Mouse (Mus musculus): ENCODE data around the gene Ak7. TPM values are rescaled to one million over a fixed set of nuclear protein-coding genes. Genes with fewer than 3 reads are reported as not detected.
A peak's percentile ranks its signal among the peaks of the same experiment; 100 is the strongest.

Ak7 gene
- polyA plus RNA-seq, 1 experiment from 2014 or later, result 0.70 TPM

- ATAC-seq, result no peak
- no peak overlapping the region for H3K9ac ChIP-seq
- 71% methylated on average over 7 of the region's 7 CpGs for WGBS
Measured at GRCm38 (mm10) chr12:105774871-105775270, 69.1 kb downstream of the Ak7 start.

GRCm38 (mm10) chr12:105777651-105778050, 71.9 kb downstream of the Ak7 start:
- no peaks in the 10 kb centered on the region for H3K4me1 ChIP-seq (replicated peaks)
- no peak overlapping the region for H3K27ac ChIP-seq
- no peaks in the 10 kb centered on the region for H3K36me3 ChIP-seq
- no peak overlapping the region for H3K4me3 ChIP-seq (replicated peaks)
- no peaks in the 10 kb centered on the region for H3K27me3 ChIP-seq (replicated peaks)
- H3K4me2 ChIP-seq (replicated peaks), result no peak overlapping the region
- H3K9me3 ChIP-seq, result no peaks in the 10 kb centered on the region
- no peak for ATAC-seq
- WGBS, result 91% methylated on average over 4 of the region's 4 CpGs
- H3K9ac ChIP-seq, result no peak overlapping the region

More at GRCm38 (mm10) chr12:105774871-105775270, 69.1 kb downstream of the Ak7 start:
- Histone ChIP-seq H3K4me2 (replicated peaks) (no peak overlapping the region), H3K9me3 (no peaks in the 10 kb centered on the region), H3K36me3 (no peaks in the 10 kb centered on the region), H3K27me3 (replicated peaks) (no peaks in the 10 kb centered on the region), H3K4me1 (replicated peaks) (no peaks in the 10 kb centered on the region), H3K4me3 (replicated peaks) (no peak overlapping the region), H3K27ac (no peak overlapping the region)

GRCm38 (mm10) chr12:105784196-105784999, 78.6 kb downstream of the Ak7 start, which contains the start of gene Papola:
Gene Papola, plus strand, starts transcription at chr12:105784694.
- Histone ChIP-seq H3K4me1 (replicated peaks) (peaks cover 2% of the 10 kb centered on the region; the same call in 1 of the 2 replicates), H3K9ac (peak within 1 kb of the TSS; percentile 91), H3K4me3 (replicated peaks) (peak within 1 kb of the TSS; percentile 90), H3K36me3 (no peaks in the 10 kb centered on the region), H3K27me3 (replicated peaks) (no peaks in the 10 kb centered on the region), H3K4me2 (replicated peaks) (peak within 1 kb of the TSS; percentile 83), H3K27ac (peak within 1 kb of the TSS; percentile 96), H3K9me3 (no peaks in the 10 kb centered on the region)
- peak; percentile 95 for ATAC-seq
- WGBS, result under 1% methylated on average over 76 of the region's 85 CpGs

- H3K4me1 ChIP-seq (replicated peaks), result peaks cover 2% of the 10 kb centered on the region; the same call in 1 of the 2 replicates
- peak overlapping the region; percentile 73 for H3K4me2 ChIP-seq (replicated peaks)
- H3K4me3 ChIP-seq (replicated peaks), result peak overlapping the region; percentile 90
- H3K9me3 ChIP-seq, result no peaks in the 10 kb centered on the region
- H3K27ac ChIP-seq, result peak overlapping the region; percentile 96
- H3K9ac ChIP-seq, result peak overlapping the region; percentile 91
- no peaks in the 10 kb centered on the region for H3K27me3 ChIP-seq (replicated peaks)
- WGBS, result under 1% methylated on average over 49 of the region's 53 CpGs
- H3K36me3 ChIP-seq, result no peaks in the 10 kb centered on the region
- peak; percentile 80 for ATAC-seq
Measured at GRCm38 (mm10) chr12:105785000-105785774, 79.4 kb downstream of the Ak7 start.

- no peaks in the 10 kb centered on the region for H3K9me3 ChIP-seq
- H3K27me3 ChIP-seq (replicated peaks), result no peaks in the 10 kb centered on the region
- peaks cover 2% of the 10 kb centered on the region; the same call in 1 of the 2 replicates for H3K4me1 ChIP-seq (replicated peaks)
- peak overlapping the region; percentile 73 for H3K4me2 ChIP-seq (replicated peaks)
- WGBS, result 60% methylated on average over 1 of the region's 1 CpGs
- H3K27ac ChIP-seq, result no peak overlapping the region
- ATAC-seq, result no peak
- H3K9ac ChIP-seq, result peak overlapping the region; percentile 91; the same call in 1 of the 2 replicates
- no peaks in the 10 kb centered on the region for H3K36me3 ChIP-seq
- H3K4me3 ChIP-seq (replicated peaks), result peak overlapping the region; percentile 90
Measured at GRCm38 (mm10) chr12:105786113-105786512, 80.3 kb downstream of the Ak7 start.

GRCm38 (mm10) chr12:105787626-105788025, 81.8 kb downstream of the Ak7 start:
- Histone ChIP-seq H3K27ac (no peak overlapping the region), H3K4me2 (replicated peaks) (no peak overlapping the region), H3K9me3 (no peaks in the 10 kb centered on the region), H3K4me1 (replicated peaks) (peaks cover 2% of the 10 kb centered on the region; the same call in 1 of the 2 replicates), H3K36me3 (no peaks in the 10 kb centered on the region), H3K4me3 (replicated peaks) (no peak overlapping the region), H3K9ac (no peak overlapping the region), H3K27me3 (replicated peaks) (no peaks in the 10 kb centered on the region)
- no peak for ATAC-seq
- WGBS, result 93% methylated on average over 2 of the region's 2 CpGs

- Histone ChIP-seq H3K36me3 (no peaks in the 10 kb centered on the region), H3K4me2 (replicated peaks) (no peak overlapping the region), H3K4me3 (replicated peaks) (no peak overlapping the region), H3K9me3 (no peaks in the 10 kb centered on the region), H3K4me1 (replicated peaks) (peaks cover 2% of the 10 kb centered on the region; the same call in 1 of the 2 replicates), H3K27me3 (replicated peaks) (no peaks in the 10 kb centered on the region), H3K9ac (no peak overlapping the region), H3K27ac (no peak overlapping the region)
- WGBS, result 81% methylated on average over 6 of the region's 6 CpGs
- peak; percentile 23; the same call in 1 of the 2 replicates for ATAC-seq
Measured at GRCm38 (mm10) chr12:105789885-105790284, 84.1 kb downstream of the Ak7 start.

GRCm38 (mm10) chr12:105794896-105795295, 89.1 kb downstream of the Ak7 start:
- Histone ChIP-seq H3K4me3 (replicated peaks) (no peak overlapping the region), H3K9ac (no peak overlapping the region), H3K9me3 (no peaks in the 10 kb centered on the region), H3K36me3 (0 out of 2 replicates have a peak, but pooled peaks cover 4% of the 10 kb centered on the region), H3K27ac (no peak overlapping the region), H3K4me2 (replicated peaks) (no peak overlapping the region), H3K4me1 (replicated peaks) (no peaks in the 10 kb centered on the region; the same call in 1 of the 2 replicates), H3K27me3 (replicated peaks) (no peaks in the 10 kb centered on the region)
- 90% methylated on average over 2 of the region's 2 CpGs for WGBS
- no peak for ATAC-seq

- H3K27me3 ChIP-seq (replicated peaks), result no peaks in the 10 kb centered on the region
- no peak overlapping the region for H3K4me3 ChIP-seq (replicated peaks)
- H3K4me1 ChIP-seq (replicated peaks), result no peaks in the 10 kb centered on the region; the same call in 1 of the 2 replicates
- H3K36me3 ChIP-seq, result peaks cover 7% of the 10 kb centered on the region; the same call in 1 of the 2 replicates
- no peak overlapping the region for H3K4me2 ChIP-seq (replicated peaks)
- no peaks in the 10 kb centered on the region for H3K9me3 ChIP-seq
- H3K9ac ChIP-seq, result no peak overlapping the region
- H3K27ac ChIP-seq, result no peak overlapping the region
- peak; percentile 63 for ATAC-seq
Measured at GRCm38 (mm10) chr12:105798001-105798400, 92.2 kb downstream of the Ak7 start.

GRCm38 (mm10) chr12:105805790-105806189, 100.0 kb downstream of the Ak7 start:
- Histone ChIP-seq H3K4me1 (replicated peaks) (no peaks in the 10 kb centered on the region), H3K27ac (no peak overlapping the region), H3K4me2 (replicated peaks) (no peak overlapping the region), H3K9me3 (no peaks in the 10 kb centered on the region), H3K36me3 (peaks cover 21% of the 10 kb centered on the region), H3K9ac (no peak overlapping the region), H3K27me3 (replicated peaks) (no peaks in the 10 kb centered on the region), H3K4me3 (replicated peaks) (no peak overlapping the region)
- WGBS, result 71% methylated on average over 3 of the region's 3 CpGs
- peak; percentile 82 for ATAC-seq

GRCm38 (mm10) chr12:105806205-105806604, 100.4 kb downstream of the Ak7 start:
- no peak overlapping the region for H3K9ac ChIP-seq
- H3K27me3 ChIP-seq (replicated peaks), result no peaks in the 10 kb centered on the region
- WGBS, result 96% methylated on average over 3 of the region's 3 CpGs
- H3K4me1 ChIP-seq (replicated peaks), result no peaks in the 10 kb centered on the region
- no peaks in the 10 kb centered on the region for H3K9me3 ChIP-seq
- no peak overlapping the region for H3K4me3 ChIP-seq (replicated peaks)
- H3K27ac ChIP-seq, result no peak overlapping the region
- H3K36me3 ChIP-seq, result peaks cover 24% of the 10 kb centered on the region
- no peak overlapping the region for H3K4me2 ChIP-seq (replicated peaks)
- ATAC-seq, result peak; percentile 21; the same call in 1 of the 2 replicates

- H3K9me3 ChIP-seq, result no peaks in the 10 kb centered on the region
- no peaks in the 10 kb centered on the region for H3K27me3 ChIP-seq (replicated peaks)
- H3K4me3 ChIP-seq (replicated peaks), result no peak overlapping the region
- no peaks in the 10 kb centered on the region for H3K4me1 ChIP-seq (replicated peaks)
- peaks cover 24% of the 10 kb centered on the region for H3K36me3 ChIP-seq
- 86% methylated on average over 7 of the region's 7 CpGs for WGBS
- ATAC-seq, result no peak
- no peak overlapping the region for H3K9ac ChIP-seq
- no peak overlapping the region for H3K27ac ChIP-seq
- H3K4me2 ChIP-seq (replicated peaks), result no peak overlapping the region
Measured at GRCm38 (mm10) chr12:105807416-105807815, 101.6 kb downstream of the Ak7 start.

All from intestine, embryonic 15.5 days (tissue).